Mouse (Mus musculus): ENCODE measurements at regions not wholly inside any gene's neighbourhood (a gene's known extent, or its start where the extent isn't known, plus 50 kb on each side); places are given as distances from the start of the nearest gene placed in this dataset.

DNA sequence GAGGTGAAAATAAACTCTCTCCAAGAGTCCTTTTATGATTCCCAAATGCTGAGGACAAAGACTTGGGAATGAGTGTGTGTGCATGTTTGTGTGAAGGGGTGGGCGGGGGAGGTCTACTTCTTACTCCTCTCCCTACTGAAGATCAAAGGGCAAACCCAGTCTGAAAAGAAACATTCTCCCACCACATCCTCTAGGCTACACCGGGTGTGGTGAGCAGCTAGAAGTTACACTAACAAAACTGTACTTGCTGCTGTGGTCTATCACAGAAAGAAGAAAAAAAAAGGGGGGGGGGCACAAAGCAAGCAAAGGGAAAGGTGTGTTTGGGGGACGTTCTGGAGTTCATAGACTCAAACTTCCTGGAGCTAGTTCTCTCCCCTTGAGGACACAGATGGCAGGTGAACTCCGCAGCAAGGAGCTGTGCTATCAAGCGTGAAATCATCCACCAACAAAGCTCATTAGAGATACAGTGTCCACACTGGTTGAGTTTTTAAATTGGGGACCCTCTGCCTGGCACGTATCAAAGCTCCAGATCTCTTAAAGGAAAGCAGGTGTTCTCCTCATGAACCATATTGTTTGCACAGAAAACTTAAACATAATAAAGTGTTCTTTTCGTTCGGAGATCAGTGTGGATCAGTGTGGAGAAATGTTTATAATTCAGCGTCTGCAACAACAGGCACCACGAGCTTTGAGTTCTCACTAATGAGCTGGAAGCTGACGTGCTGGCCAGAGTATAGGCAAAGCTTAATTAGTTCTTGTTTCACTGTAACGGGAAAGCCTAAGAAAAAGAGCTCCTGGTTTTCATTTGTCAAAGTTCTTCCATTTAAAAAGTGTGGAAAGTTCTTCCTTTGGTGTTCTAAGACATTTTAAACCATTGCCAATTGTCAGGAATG is 280.7 kb upstream of the Htr2a start:
- no peak for DNase-seq (ENCODE audit: low read depth, low spot score)

- DNase-seq (ENCODE audit: low read depth, low spot score) = no peak
Measured at GRCm38 (mm10) chr14:74384481-74384880, 256.2 kb upstream of the Htr2a start.

- no peak for DNase-seq (ENCODE audit: low read depth, low spot score)
Measured at GRCm38 (mm10) chr14:74392419-74392818, 248.2 kb upstream of the Htr2a start.

DNA sequence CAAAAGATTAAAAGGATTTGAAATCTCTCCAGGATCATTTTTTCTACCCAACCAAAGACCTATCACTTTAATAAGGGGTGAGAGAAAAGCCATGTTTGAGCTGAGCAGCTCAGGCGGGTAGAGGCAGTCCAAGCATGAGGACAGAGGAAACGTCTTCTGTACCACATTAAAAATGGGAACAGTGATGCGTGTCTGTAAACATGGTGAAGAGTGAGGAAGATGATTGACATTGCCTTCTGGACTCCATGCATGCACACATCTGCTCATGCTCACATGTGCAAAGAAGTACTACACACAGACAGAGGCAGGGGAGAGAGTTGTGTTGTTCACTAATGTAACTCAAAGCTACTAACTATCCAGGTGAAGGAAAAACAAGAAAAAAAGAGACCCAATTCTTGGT is 243.4 kb upstream of the Htr2a start:
- no peak for DNase-seq (ENCODE audit: low read depth, low spot score)

GRCm38 (mm10) chr14:74409441-74409840 is 231.2 kb upstream of the Htr2a start:
- DNase-seq (ENCODE audit: low read depth, low spot score) = no peak

GRCm38 (mm10) chr14:74428226-74428625 is 212.4 kb upstream of the Htr2a start:
- DNase-seq (ENCODE audit: low read depth, low spot score) = peak; percentile 34

GRCm38 (mm10) chr14:74464027-74464682 is 176.5 kb upstream of the Htr2a start:
- no peak for DNase-seq (ENCODE audit: low read depth, low spot score)

DNA sequence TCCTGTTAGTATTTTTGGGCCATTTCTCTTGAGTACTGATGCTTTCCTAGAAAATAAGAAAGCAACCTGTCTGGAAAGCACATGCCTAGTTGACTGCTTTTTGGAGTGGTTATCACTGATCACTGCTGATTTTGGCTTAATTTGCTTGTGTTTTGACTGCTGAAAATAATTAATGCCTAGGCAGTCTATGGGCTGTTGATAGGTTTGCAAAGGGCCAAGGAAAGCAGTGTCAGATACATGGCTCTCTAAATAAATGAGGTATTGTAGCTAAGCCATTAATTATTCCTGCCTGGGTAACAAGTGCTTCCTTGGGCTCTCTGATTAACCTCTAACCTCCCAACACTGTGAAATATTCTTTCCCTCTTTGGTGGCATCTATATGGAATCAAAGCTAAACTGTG is 145.1 kb upstream of the Htr2a start:
- DNase-seq (ENCODE audit: low read depth, low spot score) = no peak

DNA sequence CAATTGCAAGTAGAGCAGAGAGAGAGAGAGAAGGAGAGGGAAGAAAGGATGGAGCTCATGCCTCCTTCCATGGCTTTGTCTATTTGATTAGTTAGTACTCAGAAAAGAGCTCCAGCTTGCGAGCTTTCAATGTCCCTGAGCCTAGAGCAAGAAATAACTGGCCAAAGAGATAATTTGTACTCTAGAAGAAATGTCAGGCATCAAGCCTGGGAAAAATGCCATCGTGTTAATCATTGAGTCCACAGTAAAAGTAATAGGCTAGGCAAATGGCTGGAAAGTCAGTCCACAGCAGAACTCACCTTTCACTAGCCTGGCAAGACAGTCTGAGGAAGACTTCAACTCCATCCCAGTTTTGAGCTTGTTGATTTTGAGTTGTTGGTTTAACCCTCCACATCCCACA is 129.1 kb upstream of the Htr2a start:
- DNase-seq (ENCODE audit: low read depth, low spot score) = no peak

DNA sequence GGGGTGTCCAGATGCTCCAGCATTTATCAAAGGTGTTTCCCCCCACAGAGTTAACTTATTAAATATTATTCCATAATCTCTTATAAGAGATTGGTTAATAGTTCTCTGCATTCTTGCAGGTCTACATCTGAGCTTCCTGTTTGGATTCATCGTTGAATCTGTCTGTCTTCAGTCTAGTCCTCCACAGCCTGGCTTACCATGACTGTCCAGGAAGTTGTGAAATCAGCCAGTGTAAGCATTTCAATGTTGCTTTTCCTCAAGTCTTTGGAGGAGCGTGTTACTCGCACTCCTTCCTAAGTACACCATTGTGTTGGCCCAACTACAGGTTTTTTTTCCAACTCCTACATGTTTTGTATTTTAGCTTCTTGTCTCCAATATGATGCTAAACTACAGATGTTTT is 124.2 kb upstream of the Htr2a start:
- DNase-seq (ENCODE audit: low read depth, low spot score) = no peak

- no peak for DNase-seq (ENCODE audit: low read depth, low spot score)
Measured at GRCm38 (mm10) chr14:74519531-74519930, 121.1 kb upstream of the Htr2a start.

DNA sequence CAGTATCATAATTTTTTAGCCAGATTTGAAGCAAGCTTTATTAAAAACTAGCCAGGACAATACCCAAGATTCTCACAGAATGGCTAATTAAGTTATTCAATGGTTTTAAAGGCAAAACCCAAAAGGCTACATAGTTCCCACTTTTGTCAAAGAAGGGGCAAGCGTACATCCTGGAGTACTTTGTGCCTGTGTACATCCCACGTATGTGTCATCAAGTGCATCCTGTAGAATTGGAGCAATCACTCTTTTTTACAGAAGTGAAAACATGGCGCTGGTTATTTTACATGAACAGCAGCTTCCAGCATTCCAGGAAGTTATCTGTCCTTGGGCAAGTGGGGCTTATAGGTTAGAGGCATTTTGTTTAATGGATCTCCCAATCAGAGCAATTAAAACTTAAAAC is 119.0 kb upstream of the Htr2a start:
- no peak for DNase-seq (ENCODE audit: low read depth, low spot score)

DNA sequence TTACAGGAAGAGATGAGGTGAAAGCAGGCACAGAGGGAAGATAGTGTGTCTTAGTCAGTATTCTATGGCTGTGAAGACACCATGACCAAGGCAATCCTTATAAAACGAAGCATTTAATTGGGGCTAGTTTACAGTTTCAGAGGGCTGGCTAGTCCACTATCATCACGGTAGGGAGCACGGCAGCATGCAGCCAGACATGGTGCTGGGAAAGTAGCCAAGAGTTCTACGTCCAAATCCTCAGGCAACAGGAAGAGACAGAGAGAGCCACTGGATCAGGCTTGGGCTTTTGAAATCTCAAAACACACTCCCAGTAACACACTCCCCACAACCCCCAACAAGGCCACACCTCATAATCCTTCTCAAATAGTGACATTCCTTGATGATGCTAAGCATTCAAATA is 113.4 kb upstream of the Htr2a start:
- no peak for DNase-seq (ENCODE audit: low read depth, low spot score)

DNA sequence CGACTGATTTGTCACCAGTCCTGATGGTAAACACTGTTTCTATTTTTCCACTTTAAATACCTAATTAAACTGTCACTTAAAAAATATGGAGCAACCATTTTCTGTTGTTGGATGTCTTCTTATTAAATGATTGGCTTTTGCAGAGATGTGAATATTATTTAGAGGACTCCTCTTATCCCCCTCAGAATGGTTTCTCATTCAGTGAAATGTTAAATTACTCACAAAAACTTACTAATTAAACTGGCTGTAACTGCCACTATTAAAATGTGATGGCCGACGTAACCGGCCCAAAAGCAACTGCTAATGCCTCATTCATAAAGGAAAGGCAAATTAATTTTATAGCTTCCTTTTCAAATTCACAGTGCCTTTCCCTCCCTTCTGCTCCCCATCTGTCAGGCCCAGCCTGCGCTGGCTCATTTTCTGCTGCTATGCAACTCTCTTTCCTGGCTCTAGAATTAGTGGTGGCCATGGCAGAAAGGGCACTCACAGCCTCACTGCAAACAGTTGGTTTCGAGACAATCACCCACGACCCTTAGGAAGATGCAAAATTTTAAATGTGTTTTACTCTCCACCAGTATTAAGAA is 111.2 kb upstream of the Htr2a start:
- DNase-seq (ENCODE audit: low read depth, low spot score) = no peak

- no peak for DNase-seq (ENCODE audit: low read depth, low spot score)
Measured at GRCm38 (mm10) chr14:74538187-74538586, 102.5 kb upstream of the Htr2a start.

GRCm38 (mm10) chr14:74544028-74544427 is 96.6 kb upstream of the Htr2a start:
- DNase-seq (ENCODE audit: low read depth, low spot score) = no peak

GRCm38 (mm10) chr14:74551091-74551490 is 89.5 kb upstream of the Htr2a start:
- no peak for DNase-seq (ENCODE audit: low read depth, low spot score)

- no peak for DNase-seq (ENCODE audit: low read depth, low spot score)
Measured at GRCm38 (mm10) chr14:74553636-74554035, 87.0 kb upstream of the Htr2a start.

DNA sequence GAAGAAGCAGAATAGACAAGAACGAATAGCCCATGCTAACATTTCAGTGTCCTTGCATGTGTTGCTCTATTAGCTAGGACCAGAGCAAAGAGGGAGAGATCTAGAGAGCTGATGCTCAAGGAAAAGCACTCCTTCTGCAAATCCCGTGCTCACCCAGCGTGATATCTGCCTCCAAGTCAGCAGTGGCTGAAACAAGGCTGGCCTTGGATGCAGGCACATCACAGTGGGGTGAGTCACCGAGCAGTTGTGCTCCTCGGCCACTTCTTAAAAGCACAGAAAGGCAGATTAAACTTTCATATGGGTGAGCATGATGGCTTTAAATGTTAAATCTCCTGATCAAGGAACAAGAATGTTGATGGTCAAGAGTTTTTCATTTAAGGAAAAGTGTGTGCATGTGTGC is 82.3 kb upstream of the Htr2a start:
- DNase-seq (ENCODE audit: low read depth, low spot score) = no peak

Measured in retina, adult 2 months (tissue).